Mouse (Mus musculus) forebrain, embryonic 13.5 days (tissue): ENCODE data around the gene Twf1. TPM values are rescaled to one million over a fixed set of nuclear protein-coding genes. Genes with fewer than 3 reads are reported as not detected.

Experiments used
- ATAC-seq: fragments of 200-750 bp; cut with Nextera tagmentation; 2 replicates; pipeline ENCODE4 v1.8.0; 2017
- H3K27ac ChIP-seq: fragments of 300-500 bp; sonication (generic); 2 replicates; pipeline ENCODE4 v1.5.1; 2015; ENCODE audit warnings: inconsistent platforms, mild to moderate bottlenecking, moderate library complexity
- H3K27me3 ChIP-seq: fragments of 300-500 bp; sonication (generic); 2 replicates; pipeline ENCODE4 v1.6.1; 2015; ENCODE audit warnings: mild to moderate bottlenecking, inconsistent platforms
- H3K36me3 ChIP-seq: fragments of 300-500 bp; sonication (generic); 2 replicates; pipeline ENCODE4 v1.6.1; 2015; ENCODE audit warnings: mild to moderate bottlenecking, inconsistent platforms; ENCODE audit not compliant: poor library complexity, severe bottlenecking
- H3K4me1 ChIP-seq: fragments of 300-500 bp; sonication (generic); 2 replicates; pipeline ENCODE4 v1.6.1; 2015; ENCODE audit warnings: inconsistent platforms
- H3K4me2 ChIP-seq: fragments of 300-500 bp; sonication (generic); 2 replicates; pipeline ENCODE4 v1.6.1; 2015; ENCODE audit warnings: inconsistent platforms, mild to moderate bottlenecking, moderate library complexity
- H3K4me3 ChIP-seq: fragments of 300-500 bp; sonication (generic); 2 replicates; pipeline ENCODE4 v1.5.1; 2015; ENCODE audit warnings: mild to moderate bottlenecking, inconsistent platforms
- H3K9ac ChIP-seq: fragments of 300-500 bp; sonication (generic); 2 replicates; pipeline ENCODE4 v1.6.1; 2015; ENCODE audit warnings: mild to moderate bottlenecking, inconsistent platforms
- H3K9me3 ChIP-seq: fragments of 300-500 bp; sonication (generic); replicated peaks from 2 replicates; pipeline ENCODE4 v1.6.1; 2016; ENCODE audit warnings: inconsistent platforms
- WGBS: fragments of 180-500 bp; shearing (Covaris S2); methylation state at CpG from one replicate; pipeline ENCODE4 v1.1.7; 2015; 5-methylcytosine and 5-hydroxymethylcytosine counted together
- polyA plus RNA-seq: library from polyadenylated mRNA; unstranded; fragments of >200 nt; fragmentation: Nextera tagmentation; extraction: Ambion mirVana; gene quantifications from 2 replicates; pipeline ENCODE4 v1.2.1, GENCODE M21; 2015

The Twf1 gene
- 112 and 114 TPM in 2 replicates for polyA plus RNA-seq

DNA sequence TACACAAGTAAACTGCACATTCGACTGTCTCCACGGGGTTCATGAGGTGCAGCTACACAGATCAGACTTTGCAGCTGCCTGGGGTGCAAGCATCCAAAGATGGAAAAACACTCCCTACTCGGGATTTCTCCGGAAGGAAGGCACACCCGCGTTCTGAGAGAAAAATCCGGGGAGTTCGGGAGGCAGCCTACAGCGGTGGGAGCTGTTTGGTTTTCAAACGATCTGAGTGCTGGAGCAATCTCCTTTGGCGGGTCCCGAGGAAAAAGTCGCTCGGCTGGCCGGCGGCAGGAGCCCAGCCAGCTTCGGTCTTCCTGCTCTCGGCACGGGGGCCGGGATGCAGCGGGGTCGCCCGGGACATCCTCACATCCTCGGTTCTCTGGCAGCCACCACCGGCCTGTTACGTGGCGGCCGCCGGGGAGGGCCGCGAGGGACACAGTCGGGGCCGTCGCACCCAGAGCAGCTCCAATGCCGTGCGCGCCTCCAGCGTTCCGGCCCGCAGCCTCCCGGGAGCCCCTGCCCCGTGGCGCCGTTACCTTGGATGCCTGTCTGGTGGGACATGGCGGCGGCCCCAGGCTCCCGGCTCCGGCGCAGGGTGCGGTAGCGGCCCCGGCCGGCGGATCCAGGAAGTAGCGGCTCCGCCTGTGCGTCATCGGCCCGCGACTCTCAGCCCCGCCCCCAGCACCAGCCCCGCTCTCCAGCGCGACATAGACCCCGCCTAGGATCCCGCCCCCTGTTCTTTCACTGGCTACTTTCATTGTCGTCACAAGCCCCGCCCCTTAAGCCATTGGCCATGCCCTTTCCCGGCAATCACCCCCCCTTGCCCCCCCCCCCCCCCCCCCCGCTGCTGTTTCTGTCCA is at the start of gene Twf1:
TSS of gene Twf1 (minus strand) at position 671 of the 857 bp plus-strand sequence.
- Histone ChIP-seq H3K4me3 (peak within 1 kb of the TSS; percentile 91), H3K27ac (peak within 1 kb of the TSS; percentile 75), H3K4me2 (peak within 1 kb of the TSS; percentile 70), H3K36me3 (peaks cover 7% of the 10 kb centered on the region), H3K9ac (peak within 1 kb of the TSS; percentile 95), H3K9me3 (no peaks in the 10 kb centered on the region), H3K27me3 (no peaks in the 10 kb centered on the region), H3K4me1 (peaks cover 14% of the 10 kb centered on the region)
- ATAC-seq, result peak; percentile 99
- under 1% methylated on average over 58 of the region's 70 CpGs for WGBS

- 0 out of 2 replicates have a peak, but pooled peaks cover 4% of the 10 kb centered on the region for H3K4me1 ChIP-seq
- ATAC-seq, result no peak
- no peaks in the 10 kb centered on the region for H3K36me3 ChIP-seq
- no peak overlapping the region for H3K9ac ChIP-seq
- no peak overlapping the region for H3K4me3 ChIP-seq
- no peaks in the 10 kb centered on the region for H3K9me3 ChIP-seq
- no peak overlapping the region for H3K27ac ChIP-seq
- 90% methylated on average over 2 of the region's 2 CpGs for WGBS
- H3K4me2 ChIP-seq, result no peak overlapping the region
- peaks cover 4% of the 10 kb centered on the region; the same call in 1 of the 2 replicates for H3K27me3 ChIP-seq
These were observed 49.4 kb upstream of the Twf1 start for GRCm38 (mm10) chr15:94639126-94639525.

- no peaks in the 10 kb centered on the region for H3K36me3 ChIP-seq
- no peak overlapping the region for H3K27ac ChIP-seq
- ATAC-seq, result no peak
- 0 out of 2 replicates have a peak, but pooled peaks cover under 1% of the 10 kb centered on the region for H3K27me3 ChIP-seq
- H3K4me1 ChIP-seq, result 0 out of 2 replicates have a peak, but pooled peaks cover 4% of the 10 kb centered on the region
- no peak overlapping the region for H3K4me2 ChIP-seq
- no peaks in the 10 kb centered on the region for H3K9me3 ChIP-seq
- H3K9ac ChIP-seq, result no peak overlapping the region
- WGBS, result 92% methylated on average over 2 of the region's 2 CpGs
- no peak overlapping the region for H3K4me3 ChIP-seq
These were observed 48.5 kb upstream of the Twf1 start for GRCm38 (mm10) chr15:94638207-94638606.

GRCm38 (mm10) chr15:94634524-94634923 is 44.8 kb upstream of the Twf1 start:
- H3K9me3 ChIP-seq, result no peaks in the 10 kb centered on the region
- H3K4me2 ChIP-seq, result no peak overlapping the region
- no peak overlapping the region for H3K27ac ChIP-seq
- no peaks in the 10 kb centered on the region for H3K4me1 ChIP-seq
- no peak overlapping the region for H3K9ac ChIP-seq
- no peak overlapping the region for H3K4me3 ChIP-seq
- H3K27me3 ChIP-seq, result peaks cover 17% of the 10 kb centered on the region
- ATAC-seq, result no peak
- 80% methylated on average over 11 of the region's 11 CpGs for WGBS
- no peaks in the 10 kb centered on the region for H3K36me3 ChIP-seq

GRCm38 (mm10) chr15:94630553-94630952 is 40.9 kb upstream of the Twf1 start:
- Histone ChIP-seq H3K9ac (no peak overlapping the region), H3K9me3 (no peaks in the 10 kb centered on the region), H3K4me2 (no peak overlapping the region), H3K4me3 (no peak overlapping the region), H3K27ac (no peak overlapping the region), H3K4me1 (peaks cover 4% of the 10 kb centered on the region; the same call in 1 of the 2 replicates), H3K27me3 (peaks cover 24% of the 10 kb centered on the region), H3K36me3 (no peaks in the 10 kb centered on the region)
- no peak for ATAC-seq
- WGBS, result 84% methylated on average over 4 of the region's 4 CpGs

GRCm38 (mm10) chr15:94628830-94629601 is 39.3 kb upstream of the Twf1 start, which contains the start of gene Tmem117:
TSS of gene Tmem117 (plus strand) at chr15:94629232.
- peak; percentile 71 for ATAC-seq
- H3K36me3 ChIP-seq, result no peaks in the 10 kb centered on the region
- peaks cover 24% of the 10 kb centered on the region for H3K27me3 ChIP-seq
- no peak within 1 kb of the TSS for H3K27ac ChIP-seq
- under 1% methylated on average over 69 of the region's 96 CpGs for WGBS
- H3K9me3 ChIP-seq, result no peaks in the 10 kb centered on the region
- H3K4me2 ChIP-seq, result peak within 1 kb of the TSS; percentile 100
- H3K9ac ChIP-seq, result peak within 1 kb of the TSS; percentile 83
- peaks cover 4% of the 10 kb centered on the region; the same call in 1 of the 2 replicates for H3K4me1 ChIP-seq
- peak within 1 kb of the TSS; percentile 63 for H3K4me3 ChIP-seq

DNA sequence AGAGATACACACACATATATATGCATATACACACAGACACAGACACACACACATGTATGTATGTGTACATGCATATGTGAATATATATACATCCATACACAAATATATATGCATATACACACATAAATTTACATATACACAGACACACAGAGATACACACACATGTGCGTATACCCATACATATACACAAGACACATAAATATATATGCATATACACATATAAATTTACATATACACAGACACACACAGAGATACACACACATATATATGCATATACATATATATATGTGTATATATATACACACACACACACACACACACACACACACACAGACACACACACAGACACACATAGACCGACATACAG is 38.8 kb upstream of the Twf1 start:
- H3K27ac ChIP-seq, result no peak overlapping the region
- H3K4me1 ChIP-seq, result peaks cover 4% of the 10 kb centered on the region; the same call in 1 of the 2 replicates
- H3K36me3 ChIP-seq, result no peaks in the 10 kb centered on the region
- 50% methylated on average over 2 of the region's 2 CpGs for WGBS
- peak overlapping the region; percentile 63 for H3K4me3 ChIP-seq
- peak overlapping the region; percentile 100 for H3K4me2 ChIP-seq
- peaks cover 24% of the 10 kb centered on the region for H3K27me3 ChIP-seq
- ATAC-seq, result 0 out of 2 replicates have a peak, but pooled peaks have one; percentile 13
- H3K9ac ChIP-seq, result peak overlapping the region; percentile 83; the same call in 1 of the 2 replicates
- H3K9me3 ChIP-seq, result no peaks in the 10 kb centered on the region

- H3K27ac ChIP-seq, result no peak overlapping the region
- no peak for ATAC-seq
- no peaks in the 10 kb centered on the region for H3K27me3 ChIP-seq
- H3K4me2 ChIP-seq, result no peak overlapping the region
- H3K9ac ChIP-seq, result no peak overlapping the region
- no peak overlapping the region for H3K4me3 ChIP-seq
- H3K36me3 ChIP-seq, result no peaks in the 10 kb centered on the region
- H3K9me3 ChIP-seq, result no peaks in the 10 kb centered on the region
- H3K4me1 ChIP-seq, result no peaks in the 10 kb centered on the region
These were observed 31.2 kb upstream of the Twf1 start for GRCm38 (mm10) chr15:94620909-94621308.

- ATAC-seq, result no peak
These were observed 26.3 kb upstream of the Twf1 start for GRCm38 (mm10) chr15:94616036-94616435.

DNA sequence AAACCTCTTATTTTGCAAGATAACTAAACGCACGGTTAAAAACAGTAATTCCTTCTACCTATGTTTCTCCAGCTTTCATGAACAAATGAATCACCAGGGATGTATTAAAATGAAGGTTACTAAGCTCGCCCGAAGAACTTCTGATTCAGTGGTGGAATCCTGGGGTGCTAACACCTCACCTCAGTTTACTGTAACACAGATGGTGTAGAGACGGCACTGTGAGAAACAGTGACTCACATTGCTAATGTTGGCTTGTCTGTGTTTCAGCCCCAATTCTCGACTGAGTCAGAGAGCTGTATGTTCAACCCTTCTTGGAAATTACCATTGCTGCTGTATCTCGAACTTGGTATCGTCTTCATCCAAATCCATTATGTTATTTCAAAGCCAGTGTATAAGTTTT is 18.1 kb upstream of the Twf1 start:
- ATAC-seq, result no peak
- H3K9ac ChIP-seq, result no peak overlapping the region
- no peaks in the 10 kb centered on the region for H3K27me3 ChIP-seq
- no peak overlapping the region for H3K27ac ChIP-seq
- no peaks in the 10 kb centered on the region for H3K4me1 ChIP-seq
- no peaks in the 10 kb centered on the region for H3K9me3 ChIP-seq
- 94% methylated on average over 8 of the region's 8 CpGs for WGBS
- no peak overlapping the region for H3K4me3 ChIP-seq
- no peak overlapping the region for H3K4me2 ChIP-seq
- no peaks in the 10 kb centered on the region for H3K36me3 ChIP-seq

More at GRCm38 (mm10) chr15:94616036-94616435, 26.3 kb upstream of the Twf1 start:
- Histone ChIP-seq H3K4me2 (no peak overlapping the region), H3K27me3 (no peaks in the 10 kb centered on the region), H3K9me3 (no peaks in the 10 kb centered on the region), H3K27ac (no peak overlapping the region), H3K4me3 (no peak overlapping the region), H3K4me1 (no peaks in the 10 kb centered on the region), H3K36me3 (no peaks in the 10 kb centered on the region), H3K9ac (no peak overlapping the region)
- 95% methylated on average over 11 of the region's 11 CpGs for WGBS

DNA sequence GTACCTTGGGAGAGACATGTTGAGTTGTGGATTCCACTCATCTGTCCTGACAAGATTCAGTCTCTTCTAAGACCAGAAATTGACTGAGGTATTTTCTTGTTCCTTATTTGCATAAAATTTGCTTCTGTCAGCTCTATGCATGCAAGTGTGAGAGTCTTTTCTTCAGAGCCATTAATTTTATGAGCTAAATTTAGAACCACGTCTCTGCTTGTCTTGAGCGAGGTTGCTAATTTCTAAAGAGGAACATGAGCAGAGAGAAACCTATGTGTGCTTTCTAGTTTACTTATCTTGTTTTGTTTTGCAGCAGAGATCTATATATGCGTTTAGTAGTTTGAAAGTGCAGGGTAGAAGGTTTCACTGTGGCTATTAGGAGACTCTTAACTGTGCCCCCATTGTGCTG is 12.8 kb upstream of the Twf1 start:
- Histone ChIP-seq H3K27ac (no peak overlapping the region), H3K9me3 (no peaks in the 10 kb centered on the region), H3K9ac (no peak overlapping the region), H3K4me1 (0 out of 2 replicates have a peak, but pooled peaks cover 2% of the 10 kb centered on the region), H3K36me3 (no peaks in the 10 kb centered on the region), H3K27me3 (no peaks in the 10 kb centered on the region), H3K4me2 (no peak overlapping the region), H3K4me3 (no peak overlapping the region)
- ATAC-seq, result no peak
- 70% methylated on average over 3 of the region's 3 CpGs for WGBS

DNA sequence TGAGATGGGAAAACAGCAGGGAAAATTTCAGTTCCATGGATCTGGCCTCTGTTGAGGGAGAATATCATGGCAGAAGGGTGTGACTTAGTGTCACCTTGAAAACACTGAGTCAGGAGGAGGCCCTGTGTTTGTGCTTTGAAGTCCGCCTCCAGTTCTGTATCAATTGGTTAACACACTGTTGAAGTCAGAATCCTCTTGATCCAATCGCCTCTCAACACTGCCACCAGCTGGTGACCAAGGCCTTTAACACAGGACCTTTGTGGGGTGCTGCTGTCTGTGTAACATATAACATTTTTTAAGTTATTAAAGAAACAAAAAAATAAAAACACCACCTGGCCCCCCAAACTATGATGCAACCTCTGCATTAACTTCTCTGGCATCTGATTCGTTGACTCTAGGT is 11.7 kb upstream of the Twf1 start:
- no peak overlapping the region for H3K4me2 ChIP-seq
- 20% methylated on average over 3 of the region's 3 CpGs for WGBS
- H3K27me3 ChIP-seq, result no peaks in the 10 kb centered on the region

More for the DNA sequence above, 11.7 kb upstream of the Twf1 start:
- H3K9ac ChIP-seq, result no peak overlapping the region
- no peak overlapping the region for H3K4me3 ChIP-seq
- H3K4me1 ChIP-seq, result 0 out of 2 replicates have a peak, but pooled peaks cover 2% of the 10 kb centered on the region
- H3K36me3 ChIP-seq, result no peaks in the 10 kb centered on the region
- no peaks in the 10 kb centered on the region for H3K9me3 ChIP-seq
- no peak overlapping the region for H3K27ac ChIP-seq
- no peak for ATAC-seq
